Mouse (Mus musculus): Measurements from ENCODE around the gene Gngt2. TPM values are rescaled to one million over a fixed set of nuclear protein-coding genes. Genes with fewer than 3 reads are reported as not detected.

The Gngt2 gene
- polyA plus RNA-seq, 1 experiment from 2014 or later = 29.4 TPM

DNA sequence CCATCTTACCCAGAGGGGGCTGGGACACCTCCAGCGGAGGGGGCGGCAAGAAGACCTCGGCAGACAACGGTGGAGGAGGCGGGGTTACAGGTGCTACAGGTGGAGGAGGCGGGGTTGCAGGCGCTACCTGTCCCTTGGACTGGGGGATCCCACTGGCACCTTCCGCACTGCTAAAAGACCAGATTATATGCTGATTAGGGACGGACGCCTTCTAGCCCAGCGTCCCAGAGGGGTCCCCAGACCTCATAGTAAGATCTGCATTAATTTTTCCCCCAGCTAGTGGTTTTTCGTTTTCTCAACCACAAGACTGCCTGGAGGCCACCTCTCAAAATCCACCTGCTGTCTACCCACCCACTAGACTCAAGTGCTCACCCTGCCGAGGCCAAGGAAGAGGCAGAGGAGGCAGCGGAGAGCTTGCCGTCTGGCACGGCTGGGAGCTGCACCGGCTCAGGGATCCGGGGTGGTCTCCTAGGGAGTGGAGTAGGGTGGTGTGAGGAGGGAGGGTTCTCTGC, 3.3 kb upstream of the Gngt2 start:
- H3K4me2 ChIP-seq = peak overlapping the region; percentile 42

DNA sequence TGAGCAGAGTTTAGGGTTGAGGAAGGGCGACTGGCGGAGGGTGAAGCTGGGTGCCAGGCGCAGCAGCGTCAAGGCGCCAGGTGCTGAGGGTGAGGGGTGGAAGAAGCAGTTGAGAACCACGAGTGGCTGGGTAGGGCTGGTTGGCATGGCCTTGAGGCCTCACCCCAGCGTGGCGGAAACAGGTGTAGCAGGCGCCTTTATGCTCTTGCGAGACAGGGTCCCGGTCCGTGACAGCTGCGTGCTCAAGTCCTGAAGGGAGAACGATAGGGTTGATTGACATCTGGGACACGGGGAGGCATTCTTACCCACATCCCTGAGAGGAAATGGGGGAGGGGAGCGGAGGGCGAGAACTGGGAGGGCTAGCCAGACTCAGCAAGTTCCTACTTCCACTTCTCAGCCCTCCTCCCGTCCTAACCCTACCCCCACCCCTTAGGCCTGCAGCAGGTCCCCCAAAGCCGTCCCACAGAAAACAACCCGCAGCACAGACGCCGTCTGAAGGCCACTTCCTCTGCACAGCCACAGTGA, 2.8 kb upstream of the Gngt2 start:
- H3K4me2 ChIP-seq = peak overlapping the region; percentile 42

More for the DNA sequence above, 3.3 kb upstream of the Gngt2 start:
- WGBS = 23% methylated on average over 18 of the region's 18 CpGs
- Histone ChIP-seq H3K27ac (0 out of 2 replicates have a peak overlapping the region, but pooled peaks have one; percentile 8), H3K27me3 (peaks cover 58% of the 10 kb centered on the region), H3K9ac (no peak overlapping the region), H3K9me3 (replicated peaks) (no peaks in the 10 kb centered on the region), H3K4me1 (replicated peaks) (peaks cover 76% of the 10 kb centered on the region), H3K36me3 (no peaks in the 10 kb centered on the region), H3K4me3 (peak overlapping the region; percentile 13)
- ATAC-seq (replicated peaks; ENCODE audit: insufficient number of reproducible peaks, insufficient read depth, low FRiP score, low read depth) = no peak

DNA sequence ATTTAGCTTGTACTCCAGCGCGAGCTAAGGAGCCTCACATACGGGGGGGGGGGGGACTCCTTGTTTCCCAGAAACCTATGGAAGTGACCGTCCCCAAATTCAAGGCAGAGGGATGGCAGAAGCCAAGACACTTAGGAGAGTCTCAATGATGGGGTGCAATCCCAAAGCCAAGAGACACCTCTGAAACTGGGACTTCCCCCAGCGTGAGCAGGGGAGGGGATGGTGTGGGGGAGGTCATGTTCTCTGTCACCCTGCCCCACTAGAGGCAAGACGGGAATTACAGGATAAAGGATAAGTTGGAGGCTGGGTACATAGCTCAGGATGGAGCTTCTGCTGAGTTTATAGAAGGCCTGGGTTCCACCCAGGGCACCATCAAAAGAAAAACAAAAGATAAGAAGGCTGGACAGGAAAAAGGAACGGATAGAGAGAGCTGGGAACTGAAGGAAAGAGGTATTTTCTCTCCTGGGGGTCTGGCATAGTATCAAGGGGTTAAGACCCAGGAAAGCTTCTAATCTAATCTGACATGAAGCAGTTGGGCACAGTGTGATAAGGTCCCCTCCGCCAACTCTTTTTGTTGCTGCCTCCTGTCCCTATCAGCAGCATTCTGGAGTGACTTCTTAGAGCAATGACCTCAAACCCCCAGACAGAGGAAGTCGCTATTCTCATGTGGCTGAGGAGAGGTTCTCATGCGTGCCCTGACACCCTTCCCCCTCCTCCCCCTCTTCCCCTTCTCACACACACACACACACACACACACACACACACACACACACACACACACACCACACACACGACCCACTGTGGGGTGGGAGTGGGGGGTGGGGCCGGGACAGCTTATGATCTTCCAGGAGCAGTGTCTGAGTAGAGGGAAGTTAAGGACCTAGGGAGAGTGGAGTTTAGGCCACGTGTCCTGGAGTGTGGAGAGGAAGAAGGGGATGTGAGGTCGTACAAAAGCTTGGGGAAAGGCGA, 2.0 kb upstream of the Gngt2 start:
- H3K4me2 ChIP-seq = peak overlapping the region; percentile 42
- peaks cover 72% of the 10 kb centered on the region for H3K4me1 ChIP-seq (replicated peaks)
- ATAC-seq (replicated peaks; ENCODE audit: insufficient number of reproducible peaks, insufficient read depth, low FRiP score, low read depth) = peak; percentile 50; the same call in 1 of the 2 replicates
- H3K27me3 ChIP-seq = peaks cover 44% of the 10 kb centered on the region
- H3K9me3 ChIP-seq (replicated peaks) = no peaks in the 10 kb centered on the region
- no peak overlapping the region for H3K9ac ChIP-seq
- peak overlapping the region; percentile 13; the same call in 1 of the 2 replicates for H3K4me3 ChIP-seq
- WGBS = 13% methylated on average over 15 of the region's 15 CpGs
- no peaks in the 10 kb centered on the region for H3K36me3 ChIP-seq
- H3K27ac ChIP-seq = peak overlapping the region; percentile 64

More for the DNA sequence above, 2.8 kb upstream of the Gngt2 start:
- H3K4me1 ChIP-seq (replicated peaks) = peaks cover 76% of the 10 kb centered on the region
- H3K36me3 ChIP-seq = no peaks in the 10 kb centered on the region
- 0 out of 2 replicates have a peak, but pooled peaks have one; percentile 16 for ATAC-seq (replicated peaks; ENCODE audit: insufficient number of reproducible peaks, insufficient read depth, low FRiP score, low read depth)
- H3K27me3 ChIP-seq = peaks cover 52% of the 10 kb centered on the region
- no peak overlapping the region for H3K9ac ChIP-seq
- WGBS = 11% methylated on average over 22 of the region's 22 CpGs
- no peaks in the 10 kb centered on the region for H3K9me3 ChIP-seq (replicated peaks)
- H3K4me3 ChIP-seq = peak overlapping the region; percentile 13
- peak overlapping the region; percentile 64; the same call in 1 of the 2 replicates for H3K27ac ChIP-seq

DNA sequence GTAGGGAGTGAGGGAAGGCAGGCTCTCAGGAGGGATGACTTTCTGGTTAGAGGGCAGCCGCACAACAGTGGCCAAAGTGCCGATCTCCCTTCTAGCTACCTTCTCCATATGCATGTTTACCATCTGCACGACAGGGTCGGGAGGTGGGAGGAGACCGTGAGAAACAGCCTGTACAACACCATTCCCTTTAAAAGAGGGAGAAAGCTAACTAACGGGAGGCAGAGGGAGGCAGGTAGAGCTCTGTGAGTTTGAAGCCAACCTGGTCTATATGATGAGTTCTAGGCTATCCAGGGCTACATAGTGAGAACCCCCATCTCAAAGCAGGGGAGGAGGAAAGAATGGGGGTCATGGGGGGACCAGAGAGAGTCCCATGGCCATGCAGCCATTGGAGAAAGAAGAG, 1.2 kb upstream of the Gngt2 start:
- ATAC-seq (replicated peaks; ENCODE audit: insufficient number of reproducible peaks, insufficient read depth, low FRiP score, low read depth) = no peak
- peaks cover 36% of the 10 kb centered on the region for H3K27me3 ChIP-seq
- H3K4me3 ChIP-seq = no peak overlapping the region
- H3K4me1 ChIP-seq (replicated peaks) = peaks cover 64% of the 10 kb centered on the region
- WGBS = 31% methylated on average over 6 of the region's 6 CpGs
- no peaks in the 10 kb centered on the region for H3K36me3 ChIP-seq
- H3K27ac ChIP-seq = peak overlapping the region; percentile 64
- H3K4me2 ChIP-seq = peak overlapping the region; percentile 42
- H3K9ac ChIP-seq = no peak overlapping the region
- no peaks in the 10 kb centered on the region for H3K9me3 ChIP-seq (replicated peaks)

DNA sequence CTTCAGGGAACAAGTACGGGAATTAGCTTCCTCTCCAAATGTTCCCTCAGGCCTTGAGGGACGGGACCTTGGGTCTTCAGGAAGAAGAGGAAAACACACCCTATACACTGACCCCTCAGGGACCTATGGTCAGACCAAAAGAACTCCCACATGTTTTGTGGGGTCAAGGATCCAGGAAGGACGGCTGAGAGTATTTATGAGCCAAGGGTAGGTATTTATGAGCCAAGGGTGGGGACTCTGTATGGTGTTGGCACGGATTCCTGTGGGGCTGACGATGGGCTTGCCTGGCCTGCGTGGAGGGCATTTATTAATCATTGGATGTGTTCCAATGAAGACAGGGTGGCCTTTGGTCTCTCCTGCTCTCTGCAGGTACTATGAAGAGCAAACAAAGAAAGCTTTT, 583 bp upstream of the Gngt2 start:
- 45% methylated on average over 6 of the region's 6 CpGs for WGBS
- ATAC-seq (replicated peaks; ENCODE audit: insufficient number of reproducible peaks, insufficient read depth, low FRiP score, low read depth) = no peak
- H3K4me1 ChIP-seq (replicated peaks) = peaks cover 57% of the 10 kb centered on the region
- H3K27ac ChIP-seq = peak overlapping the region; percentile 64
- H3K9ac ChIP-seq = no peak overlapping the region
- H3K4me2 ChIP-seq = peak overlapping the region; percentile 42
- H3K4me3 ChIP-seq = no peak overlapping the region
- no peaks in the 10 kb centered on the region for H3K36me3 ChIP-seq
- no peaks in the 10 kb centered on the region for H3K9me3 ChIP-seq (replicated peaks)
- peaks cover 34% of the 10 kb centered on the region for H3K27me3 ChIP-seq

DNA sequence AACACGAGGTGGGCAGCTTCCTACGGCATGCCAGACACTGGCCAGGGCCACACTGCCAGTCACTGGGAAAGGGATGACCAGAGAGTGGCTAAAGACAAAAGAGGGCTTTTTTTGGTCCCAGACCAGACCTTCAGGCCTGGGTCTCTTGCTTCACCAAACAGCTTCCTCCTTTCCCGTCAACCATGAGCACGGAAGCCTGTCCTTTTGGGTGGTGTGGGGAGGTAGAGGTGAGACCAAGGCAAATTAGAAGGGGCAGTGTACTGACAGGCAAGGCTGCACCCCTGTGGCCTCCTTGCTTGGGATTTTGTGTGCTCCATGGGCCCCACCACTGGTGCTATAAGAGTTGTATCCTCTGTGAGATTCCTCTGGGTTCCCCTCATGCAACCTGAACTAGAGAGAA, 1.6 kb downstream of the Gngt2 start:
- Histone ChIP-seq H3K4me2 (peak overlapping the region; percentile 47; the same call in 1 of the 2 replicates), H3K9me3 (replicated peaks) (no peaks in the 10 kb centered on the region), H3K9ac (no peak overlapping the region), H3K4me1 (replicated peaks) (peaks cover 46% of the 10 kb centered on the region), H3K27ac (no peak overlapping the region), H3K4me3 (no peak overlapping the region), H3K36me3 (no peaks in the 10 kb centered on the region), H3K27me3 (peaks cover 17% of the 10 kb centered on the region)
- 64% methylated on average over 4 of the region's 4 CpGs for WGBS
- no peak for ATAC-seq (replicated peaks; ENCODE audit: insufficient number of reproducible peaks, insufficient read depth, low FRiP score, low read depth)

DNA sequence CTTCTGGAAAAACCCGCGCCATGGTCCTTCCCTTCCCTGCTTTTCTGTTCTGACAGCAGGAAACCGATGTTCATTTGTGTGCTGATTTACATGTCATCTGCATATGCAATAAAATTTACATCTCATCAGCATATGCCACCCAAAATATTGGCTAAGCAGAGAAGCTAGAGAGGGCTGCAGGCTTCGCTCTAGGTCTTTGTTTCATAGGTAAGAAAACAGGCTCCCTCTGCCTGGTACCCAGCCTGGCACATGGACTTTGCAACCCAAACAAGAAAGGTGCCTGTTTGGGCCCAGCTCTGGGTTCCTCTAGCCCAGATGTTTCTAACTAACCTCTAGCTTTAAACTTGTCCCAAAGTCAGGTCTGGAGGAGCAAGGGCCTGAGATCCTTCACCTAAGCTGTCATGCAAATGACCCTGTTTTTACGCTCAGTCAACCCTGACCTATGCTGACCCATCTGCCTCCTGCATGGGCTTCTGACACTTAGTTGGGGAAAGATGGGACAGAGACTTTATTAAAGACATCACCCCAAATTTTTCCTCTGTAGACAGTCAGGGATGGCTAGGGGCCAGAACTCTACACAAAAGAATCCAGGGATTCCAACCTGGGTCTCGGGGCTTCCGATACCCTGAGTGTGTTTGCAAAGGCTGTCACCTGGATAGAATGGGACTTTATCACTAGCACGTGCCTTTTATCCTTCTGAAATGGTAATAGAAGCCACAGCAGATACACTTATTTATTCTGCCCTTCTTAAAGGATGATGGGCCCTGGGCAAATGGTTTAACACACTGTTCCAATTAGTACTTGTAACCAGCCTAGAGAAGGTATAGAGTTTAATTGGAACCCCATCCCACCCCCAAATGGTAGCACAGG, 2.2 kb downstream of the Gngt2 start:
- WGBS = 78% methylated on average over 8 of the region's 8 CpGs
- no peak for ATAC-seq (replicated peaks; ENCODE audit: insufficient number of reproducible peaks, insufficient read depth, low FRiP score, low read depth)
- Histone ChIP-seq H3K9ac (no peak overlapping the region), H3K9me3 (replicated peaks) (no peaks in the 10 kb centered on the region), H3K36me3 (no peaks in the 10 kb centered on the region), H3K4me3 (0 out of 2 replicates have a peak overlapping the region, but pooled peaks have one; percentile 2), H3K27me3 (peaks cover 11% of the 10 kb centered on the region; the same call in 1 of the 2 replicates), H3K27ac (no peak overlapping the region), H3K4me1 (replicated peaks) (peaks cover 39% of the 10 kb centered on the region), H3K4me2 (peak overlapping the region; percentile 47)

DNA sequence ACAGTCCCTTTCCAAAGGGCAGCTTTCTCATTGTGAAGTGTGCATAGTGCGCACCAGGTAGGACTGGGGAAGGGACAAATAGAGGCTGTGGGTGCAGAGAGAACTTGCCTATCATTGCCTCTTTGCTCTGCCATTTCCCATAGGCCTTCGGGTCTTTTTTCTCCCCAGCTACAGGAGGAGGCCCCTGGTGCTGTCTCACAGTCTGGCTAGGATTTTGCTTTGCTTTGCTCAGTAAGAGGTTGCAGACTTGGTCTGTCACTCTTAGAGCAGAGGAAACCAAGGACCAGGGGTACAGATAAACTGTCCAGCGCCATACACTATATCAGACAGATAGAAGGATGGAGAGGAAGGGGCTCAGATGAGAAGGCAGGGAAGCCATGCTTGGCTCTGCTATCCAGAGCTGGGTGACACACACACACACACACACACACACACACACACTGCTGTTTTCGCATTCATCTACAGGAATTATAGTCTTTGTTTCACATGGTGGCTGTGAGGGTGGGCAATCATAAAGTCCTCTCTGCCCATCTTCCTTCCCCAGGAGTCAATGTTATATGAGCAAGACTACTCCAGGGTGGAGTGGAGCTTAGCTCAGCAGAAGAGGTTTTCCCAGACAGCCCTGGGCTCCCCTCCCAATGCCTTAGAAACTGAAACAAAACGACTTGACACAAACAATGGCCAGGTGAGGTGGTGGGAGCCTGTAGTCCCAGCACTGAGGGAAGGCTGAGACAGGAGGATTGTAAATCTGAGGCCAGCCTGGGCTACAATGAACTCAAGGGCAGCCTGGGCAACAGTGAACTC, 3.9 kb downstream of the Gngt2 start:
- Histone ChIP-seq H3K4me2 (peak overlapping the region; percentile 47), H3K9ac (peak overlapping the region; percentile 47; the same call in 1 of the 2 replicates), H3K4me1 (replicated peaks) (peaks cover 23% of the 10 kb centered on the region), H3K27ac (peak overlapping the region; percentile 80), H3K27me3 (0 out of 2 replicates have a peak, but pooled peaks cover 7% of the 10 kb centered on the region), H3K4me3 (peak overlapping the region; percentile 46), H3K9me3 (replicated peaks) (no peaks in the 10 kb centered on the region), H3K36me3 (no peaks in the 10 kb centered on the region)
- 66% methylated on average over 5 of the region's 5 CpGs for WGBS
- ATAC-seq (replicated peaks; ENCODE audit: insufficient number of reproducible peaks, insufficient read depth, low FRiP score, low read depth) = no peak

DNA sequence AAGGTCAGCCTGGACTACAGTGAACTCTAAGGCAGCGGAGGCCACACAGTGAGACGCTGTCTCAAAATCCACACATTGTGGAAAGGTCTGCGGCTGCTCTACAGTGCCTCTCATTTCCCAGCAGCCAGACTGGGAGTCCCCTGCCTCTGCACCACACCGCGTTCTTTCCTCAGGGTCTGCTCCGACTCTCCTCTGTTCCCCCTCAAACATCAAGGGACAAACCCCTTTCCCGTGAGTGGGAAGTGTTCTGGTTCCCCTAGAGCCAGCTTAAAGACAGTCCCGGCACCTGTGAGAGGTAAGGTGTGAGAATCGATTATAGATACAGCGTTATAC, 4.4 kb downstream of the Gngt2 start:
- WGBS = 48% methylated on average over 10 of the region's 10 CpGs
- Histone ChIP-seq H3K27me3 (0 out of 2 replicates have a peak, but pooled peaks cover 7% of the 10 kb centered on the region), H3K27ac (peak overlapping the region; percentile 80), H3K4me1 (replicated peaks) (peaks cover 17% of the 10 kb centered on the region), H3K36me3 (no peaks in the 10 kb centered on the region), H3K9ac (peak overlapping the region; percentile 47), H3K4me3 (peak overlapping the region; percentile 46), H3K4me2 (peak overlapping the region; percentile 47), H3K9me3 (replicated peaks) (no peaks in the 10 kb centered on the region)
- no peak for ATAC-seq (replicated peaks; ENCODE audit: insufficient number of reproducible peaks, insufficient read depth, low FRiP score, low read depth)

DNA sequence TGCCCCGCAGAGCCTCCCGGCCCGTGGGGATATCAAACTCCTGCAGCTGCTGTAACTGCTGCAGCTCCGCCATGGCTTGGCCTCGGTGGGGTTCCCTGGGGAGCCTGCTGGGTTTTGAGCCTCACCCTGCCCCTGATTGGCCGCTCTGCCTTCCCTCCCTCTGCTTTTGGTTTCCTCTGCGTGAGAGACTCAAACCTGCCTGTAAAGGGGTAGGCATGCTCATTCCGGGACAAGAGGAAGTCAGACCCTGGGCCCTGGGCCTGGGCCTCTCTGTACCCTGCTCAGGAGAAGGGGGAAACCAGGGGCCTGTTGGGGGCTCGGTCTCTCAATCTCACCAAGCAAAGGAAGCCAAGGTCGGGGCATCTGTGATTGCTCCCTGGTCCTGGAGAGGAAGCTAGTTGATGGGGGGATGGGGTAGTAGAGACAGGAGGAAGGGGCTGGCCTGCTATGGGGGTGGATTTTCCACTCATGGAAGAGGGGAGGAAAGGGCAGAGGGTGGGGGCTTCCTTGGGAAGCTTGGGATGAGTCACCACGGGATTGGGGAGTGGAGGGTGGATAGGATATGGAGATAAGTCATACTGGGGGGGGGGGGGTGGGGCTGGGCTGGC, 5.2 kb downstream of the Gngt2 start, which contains the start of gene Abi3:
TSS of gene Abi3 (minus strand) at position 403 of the 608 bp plus-strand sequence.
- ATAC-seq (replicated peaks; ENCODE audit: insufficient number of reproducible peaks, insufficient read depth, low FRiP score, low read depth) = peak; percentile 84
- no peaks in the 10 kb centered on the region for H3K36me3 ChIP-seq
- WGBS = 15% methylated on average over 11 of the region's 11 CpGs
- peak within 1 kb of the TSS; percentile 80 for H3K27ac ChIP-seq
- H3K4me1 ChIP-seq (replicated peaks) = peaks cover 10% of the 10 kb centered on the region
- H3K9me3 ChIP-seq (replicated peaks) = no peaks in the 10 kb centered on the region
- peak within 1 kb of the TSS; percentile 47 for H3K4me2 ChIP-seq
- H3K9ac ChIP-seq = peak within 1 kb of the TSS; percentile 47
- peak within 1 kb of the TSS; percentile 46 for H3K4me3 ChIP-seq
- H3K27me3 ChIP-seq = 0 out of 2 replicates have a peak, but pooled peaks cover 7% of the 10 kb centered on the region

Measured in heart, embryonic 15.5 days (tissue).